Mouse (Mus musculus) spleen, embryonic (tissue): ENCODE measurements at regions not wholly inside any gene's neighbourhood (a gene's known extent, or its start where the extent isn't known, plus 50 kb on each side); places are given as distances from the start of the nearest gene placed in this dataset.

Source experiments
- CTCF ChIA-PET: fragments of 350-600 bp; sonication (Branson Sonifier 250); formaldehyde crosslinking; loops from one replicate; lab custom pipeline; 2022; lab: Charles Lee

- CTCF ChIA-PET: no interaction called here
Measured at GRCm38 (mm10) chr5:119483706-119484105, 186.8 kb upstream of the Tbx3 start.

DNA sequence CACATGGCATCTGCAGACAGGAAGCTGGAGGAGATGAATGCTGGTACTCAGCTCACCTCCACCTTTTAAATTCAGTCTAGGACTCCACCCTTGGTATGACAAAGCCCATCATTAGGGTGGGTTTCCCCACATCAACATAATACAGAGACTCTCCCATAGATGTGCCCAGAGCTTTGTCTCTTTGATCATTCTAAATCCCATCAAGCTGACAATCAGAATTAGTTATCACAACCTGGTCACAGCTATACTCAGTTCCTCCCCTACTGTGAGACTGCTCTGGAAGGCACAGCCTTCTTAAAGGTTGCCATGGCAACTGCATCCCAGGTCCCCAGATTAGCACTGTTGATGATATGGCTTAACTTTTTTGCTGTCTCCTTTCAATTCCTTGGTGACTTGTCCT is 184.3 kb upstream of the Tbx3 start:
- CTCF ChIA-PET: no interaction called here

- CTCF ChIA-PET: no interaction called here
Measured at GRCm38 (mm10) chr5:119487184-119487583, 183.3 kb upstream of the Tbx3 start.

GRCm38 (mm10) chr5:119497501-119497900 is 173.0 kb upstream of the Tbx3 start:
- CTCF ChIA-PET: no interaction called here

DNA sequence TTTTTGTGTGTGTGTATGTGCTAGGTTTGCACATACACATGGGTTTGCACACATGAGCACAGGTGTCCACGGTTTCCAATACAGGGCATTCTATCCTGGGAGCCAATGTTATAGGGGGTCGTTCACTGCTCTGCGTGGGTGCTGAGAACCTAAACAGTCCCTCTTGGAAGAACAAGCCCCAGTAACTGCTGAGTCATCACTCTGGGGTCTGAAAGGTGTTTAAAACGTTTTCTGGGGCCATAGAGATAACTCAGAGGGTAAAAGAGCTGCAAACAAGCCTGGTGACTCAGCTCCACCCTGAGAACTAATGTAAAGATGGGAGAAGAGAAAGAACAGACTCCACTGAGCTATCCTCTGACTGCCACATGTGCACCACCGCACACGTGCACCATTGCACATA is 172.0 kb upstream of the Tbx3 start:
- CTCF ChIA-PET: no interaction called here

- CTCF ChIA-PET: no interaction called here
Measured at GRCm38 (mm10) chr5:119507709-119508108, 162.8 kb upstream of the Tbx3 start.

DNA sequence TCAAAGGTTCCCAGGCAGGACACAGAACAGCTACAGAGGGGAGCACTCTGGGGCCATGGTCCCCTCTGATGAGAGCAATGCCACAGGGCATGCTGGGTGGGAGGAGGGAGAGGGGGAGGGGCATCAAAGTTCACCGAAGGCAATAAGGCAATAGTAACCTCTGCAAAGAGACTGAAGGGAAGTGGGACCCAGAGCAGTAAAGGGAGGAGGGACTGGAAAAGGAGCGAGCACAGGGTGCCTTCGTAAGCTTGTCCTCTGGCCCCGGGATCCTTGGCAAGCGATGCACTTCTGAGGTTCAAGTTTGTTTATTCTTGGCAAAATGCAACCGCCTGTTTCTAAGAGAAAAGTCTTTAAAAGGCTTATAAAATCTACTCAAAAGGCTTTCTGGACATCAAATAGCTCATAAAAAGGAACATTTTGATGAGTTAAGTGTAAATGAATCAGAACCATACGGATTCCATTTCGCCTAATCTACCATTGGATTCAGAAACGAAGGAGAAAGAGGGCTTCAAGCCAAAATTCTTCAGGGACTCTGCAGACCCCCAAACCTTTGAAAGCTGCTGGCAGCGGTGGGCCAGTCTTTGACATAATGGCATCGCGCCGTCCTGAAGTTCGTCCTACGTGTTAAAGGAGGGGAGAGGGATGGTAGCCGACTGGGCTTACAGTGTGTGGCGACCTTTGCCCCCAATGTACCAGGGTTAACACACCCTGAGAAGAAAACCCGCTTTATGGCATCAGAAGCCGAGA is 151.8 kb upstream of the Tbx3 start:
- CTCF ChIA-PET: no interaction called here

DNA sequence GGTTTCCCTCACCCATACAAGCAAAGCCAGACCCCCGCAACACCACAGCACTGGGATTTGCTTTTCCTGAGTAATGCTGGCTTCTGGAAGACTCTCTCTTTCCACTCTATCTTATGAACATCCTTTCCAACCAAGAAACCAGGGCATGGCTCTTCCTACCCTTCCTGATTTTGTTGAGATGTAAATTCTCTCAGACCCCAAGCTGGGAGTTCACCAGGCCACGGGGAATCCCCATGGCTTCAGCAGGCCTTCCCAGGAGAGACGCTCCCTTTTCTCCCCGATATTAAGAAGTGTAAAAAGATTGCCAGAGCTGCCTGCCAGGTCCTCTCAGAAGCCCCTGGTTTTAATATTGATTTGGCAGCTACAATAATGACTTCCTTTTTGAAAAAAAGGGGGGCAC is 146.3 kb upstream of the Tbx3 start:
- CTCF ChIA-PET: no interaction called here

GRCm38 (mm10) chr5:119525960-119526359 is 144.5 kb upstream of the Tbx3 start:
- CTCF ChIA-PET: no interaction called here

DNA sequence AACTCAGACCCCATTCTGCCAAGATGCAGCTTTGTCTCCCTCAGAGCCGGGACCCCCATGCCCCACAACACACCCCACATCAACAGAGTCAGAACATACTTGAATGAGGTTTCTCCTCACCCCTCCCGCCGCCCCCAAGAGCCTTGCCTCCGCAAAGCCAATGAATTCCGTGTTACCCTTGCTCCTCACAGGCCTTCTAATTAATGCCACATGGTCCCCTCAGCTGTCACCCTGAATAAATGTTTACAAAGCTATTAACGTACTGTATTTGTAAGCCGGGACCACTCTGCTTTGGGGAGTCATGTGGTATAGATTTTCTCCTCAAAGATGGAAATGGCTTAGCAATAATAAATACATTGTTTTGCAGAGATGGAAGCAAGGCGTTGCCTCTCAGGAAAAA is 140.5 kb upstream of the Tbx3 start:
- CTCF ChIA-PET: no interaction called here

GRCm38 (mm10) chr5:119534946-119535345 is 135.5 kb upstream of the Tbx3 start:
- CTCF ChIA-PET: no interaction called here

DNA sequence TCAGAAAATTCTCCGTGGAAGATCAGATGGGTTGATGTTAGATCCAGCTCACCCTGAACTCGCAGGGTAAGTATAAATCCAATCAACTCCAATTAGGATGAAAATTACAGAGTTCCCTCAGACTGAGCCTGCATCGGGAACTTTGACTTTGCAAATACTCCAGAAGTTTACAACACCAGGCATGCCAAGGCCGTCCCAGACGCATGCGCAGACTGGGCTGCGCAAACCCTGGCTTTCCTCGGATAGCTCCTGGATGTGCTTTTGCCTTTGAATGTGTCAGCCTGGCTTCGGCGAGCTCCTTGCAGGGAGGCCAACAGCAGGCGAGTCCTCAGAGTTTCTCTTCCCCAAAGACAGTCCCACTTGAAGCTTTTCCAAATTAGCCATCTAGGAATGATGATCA is 127.6 kb upstream of the Tbx3 start:
- CTCF ChIA-PET: no interaction called here

- CTCF ChIA-PET: no interaction called here
Measured at GRCm38 (mm10) chr5:119543716-119544115, 126.8 kb upstream of the Tbx3 start.

DNA sequence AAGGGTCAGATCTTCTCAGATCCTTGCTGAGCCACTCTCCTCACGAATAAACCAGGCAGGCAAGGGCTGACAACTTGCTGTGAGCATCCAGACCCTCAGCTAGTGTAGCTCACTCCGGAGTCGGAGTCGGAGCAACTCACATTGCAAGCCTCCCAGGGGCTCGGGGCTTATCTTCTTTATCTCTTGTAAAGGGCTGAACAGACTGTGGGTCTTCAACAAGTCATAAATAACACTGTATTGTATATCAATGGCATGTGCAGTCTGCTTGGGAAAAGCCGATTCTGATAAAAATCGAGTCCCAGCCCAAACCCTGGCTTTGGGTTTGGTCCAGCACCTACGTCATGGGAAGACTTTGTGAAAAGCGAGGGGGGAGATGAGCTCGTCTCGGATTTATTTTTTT is 125.8 kb upstream of the Tbx3 start:
- CTCF ChIA-PET: no interaction called here

GRCm38 (mm10) chr5:119547070-119547469 is 123.4 kb upstream of the Tbx3 start:
- CTCF ChIA-PET: no interaction called here

DNA sequence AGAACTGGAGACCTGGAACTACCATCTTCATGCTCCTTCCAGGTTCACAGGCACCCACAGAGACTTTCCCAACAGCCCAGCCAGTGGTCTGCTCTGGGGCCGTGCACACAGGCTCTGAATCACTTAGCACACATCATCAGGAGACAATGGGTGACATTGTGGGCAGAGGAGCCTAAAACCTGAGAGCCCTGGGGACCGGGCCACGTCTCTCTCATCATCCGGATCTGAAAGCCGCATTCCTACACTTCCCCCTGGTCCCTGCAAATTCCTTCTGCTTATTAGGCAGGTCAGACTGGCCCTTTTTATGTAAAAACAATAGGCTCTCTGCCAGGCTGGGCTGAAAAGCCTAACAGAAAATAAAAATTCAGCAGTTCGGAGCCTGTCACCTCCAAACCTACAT is 119.6 kb upstream of the Tbx3 start:
- CTCF ChIA-PET: no interaction called here

GRCm38 (mm10) chr5:119553469-119553868 is 117.0 kb upstream of the Tbx3 start:
- CTCF ChIA-PET: interaction anchor here (0.6 kb wide), 1 partner anchor 17 kb away, joined by 3 read pairs; no protein-coding TSS in a partner anchor

- CTCF ChIA-PET: no interaction called here
Measured at GRCm38 (mm10) chr5:119557071-119557470, 113.4 kb upstream of the Tbx3 start.

- CTCF ChIA-PET: no interaction called here
Measured at GRCm38 (mm10) chr5:119559696-119560095, 110.8 kb upstream of the Tbx3 start.

DNA sequence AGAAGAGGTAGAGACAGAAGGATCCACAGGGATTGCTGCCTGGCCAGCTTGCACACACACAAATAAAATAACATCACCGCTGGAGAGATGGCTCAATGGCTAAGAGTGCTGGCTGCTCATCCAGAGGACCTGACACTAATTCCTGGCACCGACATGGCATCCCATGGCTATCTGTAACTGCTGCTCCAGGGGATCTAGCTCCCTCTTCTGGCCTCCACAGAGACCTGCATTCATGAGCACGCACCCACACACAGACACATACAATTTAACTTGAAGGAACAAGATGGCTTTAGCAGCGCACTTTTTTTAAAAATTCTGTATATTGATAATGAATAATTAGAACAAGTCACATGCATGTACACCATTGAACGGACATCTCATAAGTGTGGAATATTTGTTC is 110.1 kb upstream of the Tbx3 start:
- CTCF ChIA-PET: no interaction called here

DNA sequence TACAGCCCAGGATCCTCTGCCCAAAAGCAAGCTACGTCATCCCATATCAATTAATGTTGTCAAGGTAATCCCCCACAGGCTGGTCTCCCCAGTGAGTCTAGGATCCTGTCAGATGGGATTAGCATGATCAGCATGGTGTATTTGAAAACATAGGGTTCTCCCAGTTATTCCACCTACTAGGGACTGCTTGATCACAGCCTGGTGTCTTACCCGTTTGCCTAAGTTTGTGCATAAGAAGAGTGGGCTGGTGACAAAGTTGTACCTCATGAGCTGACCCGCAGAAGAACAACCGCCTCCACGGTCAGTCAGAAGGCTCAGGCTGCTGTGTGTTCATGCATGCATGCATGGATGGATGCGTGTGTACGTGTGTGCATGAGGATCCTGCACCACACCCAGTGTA is 108.9 kb upstream of the Tbx3 start:
- CTCF ChIA-PET: no interaction called here

DNA sequence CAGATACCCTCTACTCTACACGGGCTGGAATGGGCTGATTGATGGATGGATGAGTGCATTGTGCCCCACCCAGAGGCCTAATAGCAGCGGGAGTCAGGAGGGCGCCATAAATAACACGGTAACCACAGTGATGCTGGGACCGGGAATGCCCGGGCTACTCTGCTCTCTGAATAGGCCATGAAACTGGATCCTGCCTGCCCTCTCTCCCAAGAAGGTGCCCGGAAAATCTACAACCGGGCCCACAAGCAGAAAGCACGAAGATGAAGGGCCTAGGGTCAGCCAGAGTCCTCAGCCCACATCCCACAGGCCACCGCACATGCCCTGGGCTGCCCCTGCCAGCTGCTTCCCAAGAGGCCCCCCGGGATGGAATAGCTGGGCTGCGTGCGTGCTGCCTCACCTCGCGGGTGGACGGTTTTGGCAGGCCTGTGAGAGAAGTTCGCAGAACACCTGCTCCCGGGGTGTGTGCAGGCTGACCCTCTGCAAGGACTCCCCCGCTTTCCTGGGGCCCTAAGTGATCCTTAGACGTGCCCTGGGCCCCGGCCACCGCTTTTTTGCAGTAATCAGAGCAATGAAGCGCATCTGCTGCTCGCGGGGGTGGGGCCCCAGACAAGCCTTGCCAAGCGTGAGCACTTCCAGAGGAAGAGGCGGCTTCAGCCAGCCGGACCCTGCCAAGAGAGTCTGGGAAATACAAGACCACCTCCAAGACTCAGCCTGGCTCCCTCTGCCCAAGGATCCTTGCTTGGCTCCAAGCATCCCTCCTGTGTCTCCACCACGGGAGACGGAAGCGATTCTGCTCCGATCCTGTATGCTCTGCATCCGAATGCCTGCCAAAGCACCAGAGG is 106.7 kb upstream of the Tbx3 start:
- CTCF ChIA-PET: no interaction called here

DNA sequence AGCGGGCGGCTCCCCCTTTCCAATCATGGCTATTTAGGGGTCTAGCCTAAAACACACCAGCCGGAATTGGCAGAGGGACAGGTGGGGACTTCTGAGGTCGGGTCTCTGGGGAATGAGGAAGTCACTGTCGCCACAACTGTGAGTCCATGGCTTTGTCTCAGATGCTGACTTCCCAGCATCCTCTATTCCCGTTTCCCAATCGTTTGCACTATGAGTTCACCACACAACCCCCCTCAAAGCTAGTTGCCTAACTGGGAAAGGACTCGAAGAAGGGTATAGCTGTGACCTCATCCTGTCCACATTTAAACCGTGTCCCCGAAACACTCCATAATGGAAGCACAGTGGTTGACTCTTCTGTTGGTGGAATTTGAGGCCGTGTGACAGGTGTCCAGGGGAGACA is 102.8 kb upstream of the Tbx3 start:
- CTCF ChIA-PET: no interaction called here
